Mouse (Mus musculus): ENCODE data around the gene Wipf1.

Gene Wipf1

GRCm38 (mm10) chr2:73545556-73545955 lies 16.0 kb upstream of the Wipf1 start:
- DNase-seq (ENCODE audit: low read depth, low spot score): no peak

- DNase-seq (ENCODE audit: low read depth, low spot score): no peak
These were observed 11.1 kb upstream of the Wipf1 start for GRCm38 (mm10) chr2:73540450-73541162.

GRCm38 (mm10) chr2:73539697-73540096 lies 10.2 kb upstream of the Wipf1 start:
- no peak for DNase-seq (ENCODE audit: low read depth, low spot score)

- DNase-seq (ENCODE audit: low read depth, low spot score): no peak
These were observed 9.6 kb upstream of the Wipf1 start for GRCm38 (mm10) chr2:73539141-73539540.

GRCm38 (mm10) chr2:73538590-73538989 lies 9.1 kb upstream of the Wipf1 start:
- DNase-seq (ENCODE audit: low read depth, low spot score): no peak

GRCm38 (mm10) chr2:73536091-73536783 lies 6.7 kb upstream of the Wipf1 start:
- no peak for DNase-seq (ENCODE audit: low read depth, low spot score)

- DNase-seq (ENCODE audit: low read depth, low spot score): no peak
These were observed 5.2 kb upstream of the Wipf1 start for GRCm38 (mm10) chr2:73534720-73535119.

GRCm38 (mm10) chr2:73530487-73530886 lies 953 bp upstream of the Wipf1 start:
- no peak for DNase-seq (ENCODE audit: low read depth, low spot score)

GRCm38 (mm10) chr2:73528516-73529355 lies 798 bp downstream of the Wipf1 start:
- no peak for DNase-seq (ENCODE audit: low read depth, low spot score)

- DNase-seq (ENCODE audit: low read depth, low spot score): no peak
These were observed 1.6 kb downstream of the Wipf1 start for GRCm38 (mm10) chr2:73527956-73528355.

- peak; percentile 70 for DNase-seq (ENCODE audit: low read depth, low spot score)
These were observed 2.8 kb downstream of the Wipf1 start for GRCm38 (mm10) chr2:73526691-73527090.

GRCm38 (mm10) chr2:73522891-73523290 lies 6.6 kb downstream of the Wipf1 start:
- no peak for DNase-seq (ENCODE audit: low read depth, low spot score)

GRCm38 (mm10) chr2:73522336-73522735 lies 7.2 kb downstream of the Wipf1 start:
- no peak for DNase-seq (ENCODE audit: low read depth, low spot score)

- no peak for DNase-seq (ENCODE audit: low read depth, low spot score)
These were observed 7.8 kb downstream of the Wipf1 start for GRCm38 (mm10) chr2:73521737-73522136.

- no peak for DNase-seq (ENCODE audit: low read depth, low spot score)
These were observed 10.6 kb downstream of the Wipf1 start for GRCm38 (mm10) chr2:73518966-73519365.

- DNase-seq (ENCODE audit: low read depth, low spot score): no peak
These were observed 11.2 kb downstream of the Wipf1 start for GRCm38 (mm10) chr2:73518311-73518710.

- no peak for DNase-seq (ENCODE audit: low read depth, low spot score)
These were observed 15.4 kb downstream of the Wipf1 start for GRCm38 (mm10) chr2:73514178-73514577.

- DNase-seq (ENCODE audit: low read depth, low spot score): no peak
These were observed 16.3 kb downstream of the Wipf1 start for GRCm38 (mm10) chr2:73513204-73513749.

- DNase-seq (ENCODE audit: low read depth, low spot score): peak; percentile 56
These were observed 17.5 kb downstream of the Wipf1 start for GRCm38 (mm10) chr2:73512044-73512443.

- DNase-seq (ENCODE audit: low read depth, low spot score): no peak
These were observed 18.7 kb downstream of the Wipf1 start for GRCm38 (mm10) chr2:73510731-73511360.

- no peak for DNase-seq (ENCODE audit: low read depth, low spot score)
These were observed 19.6 kb downstream of the Wipf1 start for GRCm38 (mm10) chr2:73510025-73510288.

Measured in skeletal muscle tissue, adult 2 months (tissue).